Mouse (Mus musculus) G1E (cell line): ENCODE measurements around the gene Ppp3r1. TPM values are rescaled to one million over a fixed set of nuclear protein-coding genes. Genes with fewer than 3 reads are reported as not detected.

ENCODE experiments used
- ATAC-seq: 2 replicates; pipeline ENCODE4 v1.8.0; 2016; ENCODE audit warnings: mild to moderate bottlenecking; ENCODE audit not compliant: insufficient number of reproducible peaks, poor library complexity, low FRiP score, severe bottlenecking; ENCODE audit errors: extremely low read depth
- DNase-seq: peaks from one replicate; pipeline ENCODE4 v3.0.0; 2012; ENCODE audit warnings: low spot score
- H3K27me3 ChIP-seq: 2 replicates; pipeline ENCODE4 v1.6.1; 2012; ENCODE audit warnings: mild to moderate bottlenecking, low read length, inconsistent platforms; ENCODE audit not compliant: insufficient read depth
- H3K36me3 ChIP-seq: replicated peaks from 2 replicates; pipeline ENCODE3; 2012; ENCODE audit warnings: mild to moderate bottlenecking, inconsistent platforms
- H3K4me1 ChIP-seq: 2 replicates; pipeline ENCODE4 v1.6.1; 2012; ENCODE audit warnings: low read depth, low read length, inconsistent platforms, mixed read lengths; ENCODE audit not compliant: insufficient read depth
- H3K4me3 ChIP-seq: 2 replicates; pipeline ENCODE4 v1.5.1; 2012; ENCODE audit warnings: low read depth, mild to moderate bottlenecking, inconsistent platforms, low read length, moderate library complexity, mixed read lengths
- H3K9me3 ChIP-seq: replicated peaks from 2 replicates; pipeline ENCODE4 v1.6.1; 2012; ENCODE audit warnings: inconsistent platforms
- CTCF ChIP-seq: IDR thresholded peaks from 2 replicates; pipeline ENCODE4 v1.5.1; 2012; ENCODE audit warnings: low read depth, low read length, inconsistent platforms, mixed read lengths
- GATA1 ChIP-seq: IDR thresholded peaks from 2 replicates; pipeline ENCODE4 v1.6.1; 2012; ENCODE audit warnings: borderline replicate concordance, low read length, inconsistent platforms, mixed read lengths
- GATA2 ChIP-seq: IDR thresholded peaks from 2 replicates; pipeline ENCODE4 v1.6.1; 2012; ENCODE audit warnings: low read depth, low read length, inconsistent platforms, borderline replicate concordance
- POLR2AphosphoS5 ChIP-seq: IDR thresholded peaks from 2 replicates; pipeline ENCODE4 v1.6.1; 2012; ENCODE audit warnings: low read depth, low read length, inconsistent platforms; ENCODE audit not compliant: insufficient replicate concordance
- TAL1 ChIP-seq: conservative IDR thresholded peaks from 2 replicates; pipeline ENCODE4 v1.6.1; 2012; ENCODE audit warnings: low read depth, low read length, inconsistent platforms, mixed read lengths
- polyA plus RNA-seq: library from polyadenylated mRNA; stranded (reverse); fragments of >175 nt; gene quantifications from 2 replicates; pipeline ENCODE4 v1.2.3, GENCODE M21; 2012
- total RNA-seq, 2 experiments: library from RNA; stranded (forward) in 1 of 2; stranded (reverse) in 1 of 2; fragments of 200-1000 nt in 1 of 2; fragments of >200 nt in 1 of 2; fragmentation: Nextera tagmentation in 1 of 2; gene quantifications; 2 replicates each; pipeline ENCODE4 v1.2.3; 2014 to 2017

The Ppp3r1 gene
- total and polyA plus RNA-seq, 3 experiments, result 23.0 to 88.5 (median 80.7) TPM

GRCm38 (mm10) chr11:17160242-17160641 lies 1.2 kb downstream of the Ppp3r1 start:
- Histone ChIP-seq H3K9me3 (no peaks in the 10 kb centered on the region), H3K36me3 (peaks cover 20% of the 10 kb centered on the region), H3K4me1 (peaks cover 41% of the 10 kb centered on the region), H3K4me3 (peak overlapping the region; percentile 87), H3K27me3 (no peaks in the 10 kb centered on the region)
- DNase-seq (peak; percentile 32), ATAC-seq (peak; percentile 58)
- TF ChIP-seq CTCF (peak; percentile 41; the same call in 1 of the 2 replicates), TAL1 (no peak)

- Histone ChIP-seq H3K4me1 (peaks cover 47% of the 10 kb centered on the region), H3K27me3 (no peaks in the 10 kb centered on the region), H3K4me3 (no peak overlapping the region; the same call in 1 of the 2 replicates), H3K9me3 (no peaks in the 10 kb centered on the region), H3K36me3 (peaks cover 39% of the 10 kb centered on the region)
- DNase-seq (no peak), ATAC-seq (no peak)
- TF ChIP-seq GATA2 (no peak), POLR2AphosphoS5 (no peak), GATA1 (no peak), CTCF (no peak), TAL1 (no peak)
These were observed 4.9 kb downstream of the Ppp3r1 start for GRCm38 (mm10) chr11:17163956-17164355.

GRCm38 (mm10) chr11:17166627-17167026 lies 7.6 kb downstream of the Ppp3r1 start:
- ATAC-seq, result no peak

GRCm38 (mm10) chr11:17169262-17169661 lies 10.2 kb downstream of the Ppp3r1 start:
- Histone ChIP-seq H3K4me3 (no peak overlapping the region), H3K27me3 (no peaks in the 10 kb centered on the region), H3K9me3 (peaks cover 8% of the 10 kb centered on the region), H3K4me1 (peaks cover 22% of the 10 kb centered on the region), H3K36me3 (peaks cover 49% of the 10 kb centered on the region)
- DNase-seq (no peak), ATAC-seq (no peak)
- TF ChIP-seq POLR2AphosphoS5, result no peak
- no peak for TF ChIP-seq TAL1
- TF ChIP-seq CTCF, result no peak
- no peak for TF ChIP-seq GATA2
- no peak for TF ChIP-seq GATA1

More at GRCm38 (mm10) chr11:17166627-17167026, 7.6 kb downstream of the Ppp3r1 start:
- Histone ChIP-seq H3K27me3 (no peaks in the 10 kb centered on the region), H3K4me3 (no peak overlapping the region), H3K9me3 (no peaks in the 10 kb centered on the region), H3K36me3 (peaks cover 43% of the 10 kb centered on the region), H3K4me1 (peaks cover 43% of the 10 kb centered on the region)
- DNase-seq, result no peak
- TF ChIP-seq POLR2AphosphoS5, result no peak
- TF ChIP-seq GATA1, result no peak
- TF ChIP-seq CTCF, result no peak
- TF ChIP-seq GATA2, result no peak
- no peak for TF ChIP-seq TAL1

GRCm38 (mm10) chr11:17170938-17171729 lies 12.1 kb downstream of the Ppp3r1 start:
- H3K27me3 ChIP-seq, result no peaks in the 10 kb centered on the region
- peaks cover 39% of the 10 kb centered on the region for H3K36me3 ChIP-seq
- ATAC-seq (no peak), DNase-seq (no peak)
- peaks cover 14% of the 10 kb centered on the region for H3K4me1 ChIP-seq
- TF ChIP-seq GATA2, result no peak
- TF ChIP-seq TAL1, result no peak
- TF ChIP-seq CTCF, result no peak
- no peak for TF ChIP-seq POLR2AphosphoS5
- TF ChIP-seq GATA1, result no peak
- no peak overlapping the region for H3K4me3 ChIP-seq
- peaks cover 8% of the 10 kb centered on the region for H3K9me3 ChIP-seq

GRCm38 (mm10) chr11:17172300-17172699 lies 13.2 kb downstream of the Ppp3r1 start:
- TF ChIP-seq GATA2 (no peak), CTCF (no peak), GATA1 (no peak), TAL1 (no peak), POLR2AphosphoS5 (no peak)
- no peak for ATAC-seq
- H3K4me1 ChIP-seq, result peaks cover 10% of the 10 kb centered on the region
- peaks cover 34% of the 10 kb centered on the region for H3K36me3 ChIP-seq
- DNase-seq, result no peak
- H3K27me3 ChIP-seq, result no peaks in the 10 kb centered on the region
- peaks cover 8% of the 10 kb centered on the region for H3K9me3 ChIP-seq
- no peak overlapping the region for H3K4me3 ChIP-seq
